Mouse (Mus musculus): ENCODE measurements at regions not wholly inside any gene's neighbourhood (a gene's known extent, or its start where the extent isn't known, plus 50 kb on each side); places are given as distances from the start of the nearest gene placed in this dataset.

DNA sequence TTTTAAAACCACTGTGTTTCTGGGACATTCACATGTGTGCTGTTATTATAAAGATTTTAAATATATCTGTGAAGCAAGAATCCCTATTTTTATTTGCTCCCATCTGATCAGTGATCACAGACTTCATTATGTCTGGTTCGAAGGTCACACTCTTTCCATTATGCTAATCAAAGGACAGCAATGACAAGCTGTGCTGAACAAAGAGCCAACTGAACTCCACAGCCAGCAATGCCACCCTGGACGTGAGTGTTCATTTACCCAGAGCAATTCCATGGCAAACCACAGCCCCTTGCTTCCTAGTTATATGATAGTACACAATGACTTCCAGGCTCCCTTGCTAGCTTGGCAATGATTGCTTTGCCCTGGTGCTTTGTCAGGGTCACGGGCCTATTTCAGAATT is 55.6 kb upstream of the Ccdc190 start:
- H3K4me1 ChIP-seq (ENCODE audit: control insufficient read depth, insufficient read depth, low read length), result no peaks in the 10 kb centered on the region
- H3K4me2 ChIP-seq (ENCODE audit: low read depth, low read length), result no peak overlapping the region
- no peaks in the 10 kb centered on the region for H3K36me3 ChIP-seq (replicated peaks; ENCODE audit: control insufficient read depth, insufficient read depth, low read depth, low read length)
- H3K4me3 ChIP-seq (ENCODE audit: low read depth, low read length), result no peak overlapping the region
- H3K9me3 ChIP-seq (replicated peaks; ENCODE audit: control insufficient read depth, low read length), result no peaks in the 10 kb centered on the region
- H3K27ac ChIP-seq (replicated peaks; ENCODE audit: low read depth, low read length), result no peak overlapping the region
- WGBS, result 28% methylated on average over 3 of the region's 3 CpGs
- H3K27me3 ChIP-seq (ENCODE audit: control insufficient read depth, insufficient read depth, low read length), result no peaks in the 10 kb centered on the region
- ATAC-seq (replicated peaks; ENCODE audit: insufficient number of reproducible peaks, low FRiP score, low TSS enrichment, low read depth), result no peak
- peak; percentile 28 for DNase-seq (ENCODE audit: low spot score)
- H3K9ac ChIP-seq (replicated peaks; ENCODE audit: low read length), result no peak overlapping the region

DNA sequence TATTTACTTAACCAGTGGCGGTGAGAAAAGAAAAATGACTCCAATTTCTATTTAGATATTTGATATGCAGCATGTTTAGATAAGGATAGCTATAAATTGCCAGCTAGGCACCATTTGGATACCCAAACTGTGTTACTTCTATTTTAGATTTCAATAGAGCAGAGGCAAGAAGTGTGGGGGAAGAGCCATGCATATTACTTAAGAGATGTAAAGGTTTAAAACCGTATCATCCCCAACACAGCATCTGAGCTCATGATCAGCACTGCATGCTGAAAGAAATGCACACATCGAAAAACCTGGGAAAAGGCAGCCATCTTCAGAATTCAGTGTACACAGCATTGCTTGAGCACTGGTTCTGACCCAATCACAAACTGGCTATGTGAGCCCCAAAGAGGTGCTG is 59.8 kb upstream of the Ccdc190 start:
- WGBS, result 73% methylated on average over 3 of the region's 3 CpGs

DNA sequence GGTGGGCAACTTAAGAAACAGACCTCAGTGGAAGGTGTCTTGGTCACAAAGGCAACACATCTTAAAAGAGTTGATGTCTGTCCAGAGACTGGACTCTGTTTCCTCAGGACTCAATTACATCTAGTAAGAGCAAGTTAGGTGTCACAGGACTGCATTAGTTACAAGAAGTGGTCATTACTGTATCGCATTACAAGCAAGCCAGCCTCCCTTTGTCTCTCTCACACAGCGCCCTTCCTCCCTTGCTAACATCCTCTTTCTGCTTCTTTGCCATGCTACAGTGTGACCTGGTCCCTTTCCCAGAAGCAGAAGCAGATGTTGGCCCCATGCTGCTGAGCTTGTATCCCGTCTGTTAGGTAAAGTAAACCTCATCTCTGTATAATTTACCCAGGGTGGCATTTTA is 61.0 kb upstream of the Ccdc190 start:
- no peak for ATAC-seq (replicated peaks; ENCODE audit: insufficient number of reproducible peaks, low FRiP score, low TSS enrichment, low read depth)
- Histone ChIP-seq H3K9ac (replicated peaks; ENCODE audit: low read length) (no peak overlapping the region), H3K4me1 (ENCODE audit: control insufficient read depth, insufficient read depth, low read length) (no peaks in the 10 kb centered on the region)

More for the DNA sequence above, 59.8 kb upstream of the Ccdc190 start:
- Histone ChIP-seq H3K36me3 (replicated peaks; ENCODE audit: control insufficient read depth, insufficient read depth, low read depth, low read length) (no peaks in the 10 kb centered on the region), H3K4me2 (ENCODE audit: low read depth, low read length) (no peak overlapping the region), H3K4me1 (ENCODE audit: control insufficient read depth, insufficient read depth, low read length) (no peaks in the 10 kb centered on the region), H3K27me3 (ENCODE audit: control insufficient read depth, insufficient read depth, low read length) (no peaks in the 10 kb centered on the region), H3K4me3 (ENCODE audit: low read depth, low read length) (no peak overlapping the region), H3K9ac (replicated peaks; ENCODE audit: low read length) (no peak overlapping the region), H3K9me3 (replicated peaks; ENCODE audit: control insufficient read depth, low read length) (no peaks in the 10 kb centered on the region), H3K27ac (replicated peaks; ENCODE audit: low read depth, low read length) (no peak overlapping the region)
- DNase-seq (ENCODE audit: low spot score) (no peak), ATAC-seq (replicated peaks; ENCODE audit: insufficient number of reproducible peaks, low FRiP score, low TSS enrichment, low read depth) (no peak)

DNA sequence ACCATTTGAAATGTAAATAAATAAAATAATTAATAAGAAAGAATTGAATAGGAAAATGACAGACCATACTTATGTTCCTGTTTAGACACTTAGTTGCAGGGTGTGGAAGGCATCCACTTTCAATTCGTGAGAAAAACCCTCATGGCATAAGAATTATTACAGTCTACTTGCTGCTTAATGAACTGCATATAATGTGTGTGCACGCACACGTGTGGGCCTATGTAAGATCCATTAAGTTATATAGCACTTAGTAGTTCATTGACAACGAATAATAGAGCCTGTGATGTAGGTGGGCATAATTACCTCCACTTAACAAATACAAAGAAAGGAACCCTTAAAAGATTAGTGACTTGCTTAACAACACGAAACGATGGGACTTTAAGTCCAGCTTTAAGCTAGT is 61.6 kb upstream of the Ccdc190 start:
- Histone ChIP-seq H3K36me3 (replicated peaks; ENCODE audit: control insufficient read depth, insufficient read depth, low read depth, low read length) (no peaks in the 10 kb centered on the region), H3K4me2 (ENCODE audit: low read depth, low read length) (no peak overlapping the region), H3K27me3 (ENCODE audit: control insufficient read depth, insufficient read depth, low read length) (no peaks in the 10 kb centered on the region), H3K4me3 (ENCODE audit: low read depth, low read length) (no peak overlapping the region), H3K4me1 (ENCODE audit: control insufficient read depth, insufficient read depth, low read length) (no peaks in the 10 kb centered on the region), H3K9me3 (replicated peaks; ENCODE audit: control insufficient read depth, low read length) (no peaks in the 10 kb centered on the region), H3K9ac (replicated peaks; ENCODE audit: low read length) (no peak overlapping the region), H3K27ac (replicated peaks; ENCODE audit: low read depth, low read length) (no peak overlapping the region)
- ATAC-seq (replicated peaks; ENCODE audit: insufficient number of reproducible peaks, low FRiP score, low TSS enrichment, low read depth) (no peak), DNase-seq (ENCODE audit: low spot score) (no peak)
- WGBS, result 73% methylated on average over 6 of the region's 6 CpGs

More for the DNA sequence above, 61.0 kb upstream of the Ccdc190 start:
- H3K27me3 ChIP-seq (ENCODE audit: control insufficient read depth, insufficient read depth, low read length), result no peaks in the 10 kb centered on the region
- no peak overlapping the region for H3K4me2 ChIP-seq (ENCODE audit: low read depth, low read length)
- H3K36me3 ChIP-seq (replicated peaks; ENCODE audit: control insufficient read depth, insufficient read depth, low read depth, low read length), result no peaks in the 10 kb centered on the region
- no peak overlapping the region for H3K4me3 ChIP-seq (ENCODE audit: low read depth, low read length)
- WGBS, result 32% methylated on average over 3 of the region's 3 CpGs
- H3K9me3 ChIP-seq (replicated peaks; ENCODE audit: control insufficient read depth, low read length), result no peaks in the 10 kb centered on the region
- no peak overlapping the region for H3K27ac ChIP-seq (replicated peaks; ENCODE audit: low read depth, low read length)
- no peak for DNase-seq (ENCODE audit: low spot score)

DNA sequence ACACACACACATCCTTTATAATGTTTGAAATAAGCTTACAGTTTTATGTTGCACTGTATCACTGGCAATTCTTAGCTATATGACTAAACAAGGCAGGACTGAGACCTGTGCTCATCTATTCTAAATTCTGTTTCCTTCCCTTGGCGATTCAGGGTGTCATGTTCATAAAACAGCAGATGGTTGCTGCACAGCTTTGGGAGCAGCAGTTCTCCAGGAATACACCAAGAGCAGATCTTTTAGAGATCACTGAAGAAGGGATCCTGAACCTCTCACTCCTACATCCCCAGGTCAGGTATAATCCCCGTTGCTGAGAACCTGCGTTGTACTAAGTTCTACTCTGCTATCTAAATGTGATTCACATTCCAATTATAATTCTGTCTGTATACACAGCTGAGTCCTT is 69.4 kb upstream of the Ccdc190 start:
- H3K4me1 ChIP-seq (ENCODE audit: control insufficient read depth, insufficient read depth, low read length), result no peaks in the 10 kb centered on the region
- H3K27ac ChIP-seq (replicated peaks; ENCODE audit: low read depth, low read length), result no peak overlapping the region
- no peak for DNase-seq (ENCODE audit: low spot score)
- H3K27me3 ChIP-seq (ENCODE audit: control insufficient read depth, insufficient read depth, low read length), result no peaks in the 10 kb centered on the region
- no peaks in the 10 kb centered on the region for H3K36me3 ChIP-seq (replicated peaks; ENCODE audit: control insufficient read depth, insufficient read depth, low read depth, low read length)
- ATAC-seq (replicated peaks; ENCODE audit: insufficient number of reproducible peaks, low FRiP score, low TSS enrichment, low read depth), result no peak
- no peaks in the 10 kb centered on the region for H3K9me3 ChIP-seq (replicated peaks; ENCODE audit: control insufficient read depth, low read length)
- H3K4me3 ChIP-seq (ENCODE audit: low read depth, low read length), result no peak overlapping the region
- no peak overlapping the region for H3K4me2 ChIP-seq (ENCODE audit: low read depth, low read length)
- no peak overlapping the region for H3K9ac ChIP-seq (replicated peaks; ENCODE audit: low read length)
- 86% methylated on average over 3 of the region's 3 CpGs for WGBS

DNA sequence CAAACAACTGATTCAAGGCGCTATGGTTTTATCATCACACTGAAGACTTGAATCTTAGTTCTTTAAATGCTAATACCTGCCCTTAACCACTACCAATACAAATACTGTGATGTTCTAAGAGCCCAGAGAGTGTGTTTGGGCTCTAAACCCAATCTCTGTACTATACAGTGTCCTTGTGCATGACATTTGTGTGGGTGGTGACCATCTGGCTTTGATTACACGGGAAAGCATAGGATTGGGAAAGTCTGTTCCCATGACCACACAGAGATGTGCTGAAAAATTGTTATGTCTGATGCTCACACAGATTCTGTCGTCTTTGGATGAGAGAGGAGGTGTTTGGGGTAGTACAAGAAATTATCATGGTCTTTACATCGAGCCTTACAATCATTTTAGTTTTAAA is 76.8 kb upstream of the Ccdc190 start:
- DNase-seq (ENCODE audit: low spot score), result peak; percentile 77
- ATAC-seq (replicated peaks; ENCODE audit: insufficient number of reproducible peaks, low FRiP score, low TSS enrichment, low read depth), result no peak
- Histone ChIP-seq H3K9me3 (replicated peaks; ENCODE audit: control insufficient read depth, low read length) (no peaks in the 10 kb centered on the region), H3K4me3 (ENCODE audit: low read depth, low read length) (no peak overlapping the region), H3K27me3 (ENCODE audit: control insufficient read depth, insufficient read depth, low read length) (no peaks in the 10 kb centered on the region), H3K36me3 (replicated peaks; ENCODE audit: control insufficient read depth, insufficient read depth, low read depth, low read length) (no peaks in the 10 kb centered on the region), H3K27ac (replicated peaks; ENCODE audit: low read depth, low read length) (no peak overlapping the region), H3K4me2 (ENCODE audit: low read depth, low read length) (no peak overlapping the region), H3K4me1 (ENCODE audit: control insufficient read depth, insufficient read depth, low read length) (no peaks in the 10 kb centered on the region), H3K9ac (replicated peaks; ENCODE audit: low read length) (no peak overlapping the region)
- 45% methylated on average over 4 of the region's 4 CpGs for WGBS

DNA sequence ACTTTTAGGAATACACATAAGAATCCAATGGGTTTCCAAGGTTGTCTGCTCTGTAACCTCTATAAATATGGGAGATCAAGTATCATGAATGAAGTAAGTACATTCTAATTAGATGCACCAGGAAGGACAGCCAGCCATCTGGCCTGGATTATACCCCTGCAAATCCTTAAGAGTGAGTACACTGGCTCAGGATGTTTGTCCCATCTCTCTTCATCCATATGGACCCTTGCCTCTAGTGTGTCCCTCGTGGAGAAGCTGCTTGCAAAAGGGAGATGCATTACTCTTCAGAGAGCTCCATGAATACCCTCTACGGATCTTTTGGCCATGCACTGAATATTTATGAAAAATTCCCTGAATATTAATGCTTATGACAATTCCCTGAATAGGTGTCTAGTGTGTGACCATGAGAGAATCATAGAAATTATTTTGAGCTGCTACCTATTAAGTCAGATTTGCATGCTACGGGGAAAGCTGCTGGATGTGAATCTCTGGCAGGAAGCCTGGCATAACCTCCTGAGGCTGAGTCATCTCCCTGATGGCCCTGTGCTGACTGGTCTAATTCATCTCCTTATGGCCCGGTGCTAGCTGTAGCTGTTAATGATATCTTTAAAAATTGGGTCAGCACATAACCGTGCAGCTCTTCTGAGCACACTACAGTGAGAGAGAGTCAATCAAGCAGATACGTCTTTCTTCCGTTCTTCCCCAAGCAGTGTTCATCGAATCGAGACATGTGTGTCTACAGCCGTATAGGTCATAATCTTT is 80.0 kb upstream of the Ccdc190 start:
- no peak overlapping the region for H3K4me3 ChIP-seq (ENCODE audit: low read depth, low read length)
- WGBS, result 75% methylated on average over 10 of the region's 10 CpGs
- H3K27ac ChIP-seq (replicated peaks; ENCODE audit: low read depth, low read length), result no peak overlapping the region
- H3K4me1 ChIP-seq (ENCODE audit: control insufficient read depth, insufficient read depth, low read length), result no peaks in the 10 kb centered on the region
- DNase-seq (ENCODE audit: low spot score) (peak; percentile 48), ATAC-seq (replicated peaks; ENCODE audit: insufficient number of reproducible peaks, low FRiP score, low TSS enrichment, low read depth) (no peak)
- no peaks in the 10 kb centered on the region for H3K36me3 ChIP-seq (replicated peaks; ENCODE audit: control insufficient read depth, insufficient read depth, low read depth, low read length)
- H3K9ac ChIP-seq (replicated peaks; ENCODE audit: low read length), result no peak overlapping the region
- no peak overlapping the region for H3K4me2 ChIP-seq (ENCODE audit: low read depth, low read length)
- H3K27me3 ChIP-seq (ENCODE audit: control insufficient read depth, insufficient read depth, low read length), result no peaks in the 10 kb centered on the region
- no peaks in the 10 kb centered on the region for H3K9me3 ChIP-seq (replicated peaks; ENCODE audit: control insufficient read depth, low read length)

DNA sequence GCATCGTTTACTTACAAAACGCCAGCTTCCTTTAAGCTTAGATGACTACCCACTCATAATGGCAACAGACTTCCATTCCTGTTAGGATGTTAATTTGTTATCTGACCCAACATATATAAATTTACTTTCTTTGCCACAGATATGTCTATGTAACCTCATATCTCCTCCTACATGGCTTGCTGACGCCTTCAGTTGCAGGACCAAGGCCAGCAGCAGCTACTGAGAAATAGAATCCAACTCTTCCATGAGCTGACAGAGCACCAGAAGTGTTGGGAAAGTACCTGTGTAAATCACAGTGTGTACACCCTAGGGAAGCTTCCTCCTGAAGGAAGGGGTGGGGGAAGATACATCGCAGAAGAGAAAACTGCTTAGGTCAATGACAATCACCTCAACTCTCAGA is 86.0 kb upstream of the Ccdc190 start:
- Histone ChIP-seq H3K9ac (replicated peaks; ENCODE audit: low read length) (no peak overlapping the region), H3K36me3 (replicated peaks; ENCODE audit: control insufficient read depth, insufficient read depth, low read depth, low read length) (no peaks in the 10 kb centered on the region), H3K4me2 (ENCODE audit: low read depth, low read length) (no peak overlapping the region), H3K9me3 (replicated peaks; ENCODE audit: control insufficient read depth, low read length) (no peaks in the 10 kb centered on the region), H3K27me3 (ENCODE audit: control insufficient read depth, insufficient read depth, low read length) (no peaks in the 10 kb centered on the region), H3K4me1 (ENCODE audit: control insufficient read depth, insufficient read depth, low read length) (no peaks in the 10 kb centered on the region), H3K27ac (replicated peaks; ENCODE audit: low read depth, low read length) (no peak overlapping the region), H3K4me3 (ENCODE audit: low read depth, low read length) (no peak overlapping the region)
- DNase-seq (ENCODE audit: low spot score), result no peak
- ATAC-seq (replicated peaks; ENCODE audit: insufficient number of reproducible peaks, low FRiP score, low TSS enrichment, low read depth), result no peak
- 85% methylated on average over 4 of the region's 4 CpGs for WGBS

Measured in embryonic facial prominence, embryonic 11.5 days (tissue).